Mouse (Mus musculus) cerebellum, adult (tissue): Measurements from ENCODE around the gene Brd4.
A peak's percentile ranks its signal among the peaks of the same experiment; 100 is the strongest.

Experiments used
- ATAC-seq: cut with Nextera tagmentation; 2 replicates; pipeline ENCODE4 v1.9.2; 2017; ENCODE audit warnings: mild to moderate bottlenecking, moderate library complexity, mixed read lengths; ENCODE audit not compliant: insufficient number of reproducible peaks, low FRiP score, low TSS enrichment

Gene Brd4

GRCm38 (mm10) chr17:32284262-32285137, at the start of gene Brd4:
Gene Brd4, minus strand, starts transcription at chr17:32284722.
- ATAC-seq, result peak; percentile 94

DNA sequence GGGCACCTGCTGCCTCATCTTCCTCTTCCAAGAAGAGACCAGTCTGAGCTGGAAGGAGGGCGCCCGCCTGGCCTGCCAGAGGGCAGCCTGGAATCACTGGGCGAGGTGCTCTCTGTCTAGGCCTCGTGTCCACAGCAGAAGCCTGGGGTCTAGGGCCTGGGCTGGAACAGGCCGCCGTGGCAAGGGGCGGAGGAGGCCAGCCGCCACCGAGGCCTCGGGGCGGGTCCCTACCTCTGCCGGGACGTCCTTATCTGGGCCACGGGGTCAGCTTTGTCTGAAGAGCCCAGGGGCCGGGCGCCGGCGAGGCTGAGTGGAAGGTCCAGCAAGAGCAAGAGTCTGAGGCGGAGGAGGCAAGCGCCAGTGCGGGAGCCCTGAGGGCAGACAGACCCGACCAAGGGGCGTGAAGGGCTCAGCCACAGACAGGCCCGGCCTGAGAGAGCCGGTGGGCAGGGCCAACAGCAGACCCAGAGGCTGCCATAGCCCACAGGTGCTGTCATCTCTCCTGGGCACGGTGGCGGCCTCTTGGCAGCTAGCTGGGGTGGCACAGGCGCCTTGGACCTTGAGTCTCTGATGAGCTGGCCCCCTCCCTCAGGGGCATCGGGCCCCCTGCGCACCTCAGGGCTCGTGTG, 49.3 kb upstream of the Brd4 start:
- ATAC-seq, result no peak

GRCm38 (mm10) chr17:32327501-32327900, 43.0 kb upstream of the Brd4 start:
- ATAC-seq, result no peak

DNA sequence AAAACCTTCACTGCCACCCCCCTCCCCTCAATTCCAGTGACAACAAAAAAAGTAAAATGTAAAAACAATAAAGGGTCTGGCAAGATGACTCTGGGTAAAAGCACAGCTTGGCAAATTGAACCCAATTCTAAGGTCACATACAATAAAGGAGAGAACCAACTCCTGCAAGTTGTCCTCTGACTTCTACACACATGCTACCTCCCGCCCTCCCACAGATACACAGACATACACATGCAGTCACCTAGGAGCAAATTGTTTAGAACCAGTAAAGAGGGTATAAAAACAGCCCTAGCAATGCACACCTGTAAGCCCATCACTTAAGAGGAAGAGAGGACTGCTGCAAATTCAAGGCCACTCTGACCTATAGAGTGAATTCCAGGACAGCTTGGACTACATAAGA, 38.3 kb upstream of the Brd4 start:
- no peak for ATAC-seq

- ATAC-seq, result no peak
Observed at GRCm38 (mm10) chr17:32321836-32322235, 37.3 kb upstream of the Brd4 start.

DNA sequence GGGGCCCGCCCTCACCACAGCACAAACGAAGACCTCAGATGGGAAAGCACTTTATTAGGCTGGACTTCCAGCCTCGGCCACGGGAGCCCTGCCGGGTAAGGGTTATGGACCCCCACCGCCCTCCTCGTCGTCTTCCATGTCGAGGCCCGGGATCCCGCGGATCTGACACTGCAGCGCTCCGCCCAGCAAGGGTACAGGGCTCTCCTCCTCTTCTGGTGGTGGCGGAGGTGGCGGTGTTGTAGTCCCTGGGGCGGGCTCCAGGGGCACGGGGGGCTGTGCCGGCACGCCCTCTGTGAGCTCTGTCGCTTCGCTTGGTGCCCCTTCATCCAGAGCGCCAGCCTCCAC, 36.8 kb upstream of the Brd4 start:
- peak; percentile 60; the same call in 1 of the 2 replicates for ATAC-seq

GRCm38 (mm10) chr17:32320597-32321389, 36.3 kb upstream of the Brd4 start, which contains the start of gene Akap8:
Gene Akap8, minus strand, starts transcription at chr17:32321238.
- peak; percentile 95 for ATAC-seq

GRCm38 (mm10) chr17:32319950-32320349, 35.4 kb upstream of the Brd4 start:
- no peak for ATAC-seq

DNA sequence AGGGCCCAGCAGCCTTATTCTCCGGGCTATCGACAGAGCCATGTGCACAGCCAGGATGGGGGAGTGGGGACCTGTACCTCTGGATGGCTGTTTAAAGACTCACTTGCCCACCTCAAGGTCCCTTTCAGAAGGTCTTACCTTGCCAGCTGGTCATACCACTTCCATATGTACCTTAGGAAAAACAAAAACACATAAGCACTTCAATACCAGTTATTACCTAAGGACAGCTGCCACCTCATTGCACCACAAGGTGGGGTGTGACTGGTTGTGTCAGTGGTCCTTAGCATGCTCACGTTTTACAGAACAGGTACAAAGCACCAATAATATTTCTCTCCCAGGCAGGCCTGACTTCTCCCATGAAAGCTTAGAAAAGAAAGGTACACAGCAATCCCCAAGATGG, 33.2 kb upstream of the Brd4 start:
- ATAC-seq, result no peak

DNA sequence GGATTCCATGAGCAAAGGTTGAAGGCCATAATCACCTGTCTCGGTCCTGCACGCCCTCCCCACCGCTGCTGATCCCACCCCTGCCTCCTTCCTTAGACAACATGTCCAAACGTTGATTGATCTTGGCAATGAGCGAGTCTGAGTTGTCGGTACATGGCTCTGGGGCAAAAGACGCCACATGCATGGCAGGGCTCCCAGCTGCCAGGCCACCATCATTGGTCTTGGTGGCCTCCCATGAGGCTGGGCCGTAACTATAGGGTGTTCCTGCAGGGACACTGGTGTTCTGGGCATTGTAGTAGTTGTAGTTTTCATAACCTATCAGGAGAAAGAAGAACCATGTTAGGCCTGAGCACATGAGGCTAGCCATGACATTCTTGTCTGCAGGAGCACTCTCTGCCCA, 32.5 kb upstream of the Brd4 start:
- ATAC-seq, result no peak

GRCm38 (mm10) chr17:32315560-32315959, 31.0 kb upstream of the Brd4 start:
- ATAC-seq, result no peak

DNA sequence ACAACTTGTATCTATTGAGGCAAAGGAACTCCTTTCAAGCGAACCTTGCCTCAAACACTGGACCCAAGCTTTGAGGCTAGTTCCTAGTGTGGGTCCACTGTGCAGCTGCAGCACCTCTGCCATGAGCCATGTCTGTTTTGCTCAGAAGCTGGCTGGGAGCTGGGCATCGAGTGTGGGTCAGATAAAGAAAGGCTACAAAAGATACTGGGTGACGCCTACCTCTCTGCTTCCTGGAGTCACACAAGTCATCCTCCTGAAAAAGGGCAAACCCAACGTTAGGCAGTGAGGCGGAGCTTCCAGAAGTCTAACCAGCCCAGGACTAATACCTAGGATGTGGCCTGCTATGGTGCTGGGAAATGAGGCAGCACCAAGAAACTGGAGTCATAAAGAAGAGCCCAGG, 29.4 kb upstream of the Brd4 start:
- no peak for ATAC-seq

GRCm38 (mm10) chr17:32312801-32313200, 28.3 kb upstream of the Brd4 start:
- ATAC-seq, result no peak

DNA sequence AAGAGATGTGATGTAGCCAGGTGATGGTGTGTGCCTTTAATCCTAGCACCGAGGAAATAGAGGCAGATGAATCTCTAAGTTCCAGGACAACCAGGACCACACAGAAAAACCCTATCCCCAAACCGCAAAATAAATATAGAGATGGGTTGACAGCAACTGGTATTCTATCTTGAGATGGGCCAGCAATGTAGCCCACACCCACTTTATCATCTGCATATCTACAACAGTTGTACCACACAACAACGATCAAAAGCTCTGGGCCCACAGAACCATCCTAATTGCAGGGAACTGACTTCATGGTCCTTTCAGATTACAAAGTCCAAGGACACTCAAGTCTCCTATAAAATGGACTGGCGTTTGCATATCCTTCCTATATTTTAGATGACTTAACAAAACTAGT, 23.4 kb upstream of the Brd4 start:
- no peak for ATAC-seq

DNA sequence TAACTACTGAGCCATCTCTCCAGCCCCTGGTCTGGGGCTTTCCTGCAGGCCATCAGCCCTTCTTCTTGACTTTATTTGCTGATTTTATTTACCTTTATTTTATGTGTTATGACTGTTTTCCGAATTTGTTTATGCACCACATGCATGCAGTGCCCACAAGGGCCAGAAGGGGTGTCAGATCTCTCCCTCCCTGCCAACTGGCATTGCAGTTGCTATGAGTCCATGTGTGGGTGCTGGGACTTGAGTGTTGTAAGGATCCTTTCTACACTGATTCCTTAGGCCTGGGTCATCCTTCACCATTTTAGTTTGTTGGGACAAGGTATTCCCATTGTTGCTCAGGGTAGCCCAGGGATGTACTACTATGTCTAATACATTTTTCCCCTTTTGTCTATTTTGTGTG, 13.6 kb upstream of the Brd4 start:
- no peak for ATAC-seq

- no peak for ATAC-seq
Observed at GRCm38 (mm10) chr17:32295901-32296300, 11.4 kb upstream of the Brd4 start.

DNA sequence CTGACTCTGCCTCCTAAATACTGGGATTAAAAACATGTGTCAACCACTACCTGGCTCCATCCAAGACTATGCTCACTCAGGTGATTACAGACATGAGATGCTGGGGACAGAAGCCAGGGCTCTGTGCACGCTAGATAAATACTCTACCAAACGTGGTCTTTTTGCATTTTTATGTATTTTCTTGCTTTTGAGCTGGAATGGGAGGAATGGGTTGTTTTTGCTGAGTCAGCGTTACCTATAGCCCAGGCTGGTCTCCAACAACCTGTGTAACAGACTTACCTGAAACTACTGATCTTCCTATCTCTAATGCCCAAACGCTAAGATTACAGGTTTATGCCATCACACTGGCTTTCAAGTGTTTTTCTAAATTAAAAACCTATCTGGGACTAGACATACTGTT, 10.6 kb upstream of the Brd4 start:
- no peak for ATAC-seq

DNA sequence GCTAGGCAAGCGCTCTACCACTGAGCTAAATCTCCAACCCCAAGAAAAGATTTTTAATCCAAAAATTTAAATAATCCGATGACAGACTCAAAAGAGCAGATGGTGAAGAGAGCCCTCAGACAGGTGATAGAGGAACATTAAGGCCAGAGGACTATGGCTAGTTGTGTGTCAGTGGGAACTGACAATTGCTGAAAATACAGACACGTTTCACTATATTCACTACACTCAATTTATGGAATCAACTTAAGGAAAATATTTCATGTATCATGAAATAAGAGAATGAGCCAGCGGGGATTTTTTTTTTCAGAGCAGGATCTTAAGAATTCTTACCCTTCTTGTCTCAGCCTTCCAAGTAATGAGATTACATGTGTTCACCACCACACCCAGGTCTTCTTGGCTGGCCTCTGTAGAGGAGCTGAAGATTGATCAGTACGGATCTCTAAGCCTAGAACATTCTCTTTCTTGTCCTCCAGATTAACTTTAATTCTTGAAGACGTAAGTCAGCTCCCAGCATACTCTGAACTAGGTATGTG, 682 bp upstream of the Brd4 start:
- ATAC-seq, result no peak

DNA sequence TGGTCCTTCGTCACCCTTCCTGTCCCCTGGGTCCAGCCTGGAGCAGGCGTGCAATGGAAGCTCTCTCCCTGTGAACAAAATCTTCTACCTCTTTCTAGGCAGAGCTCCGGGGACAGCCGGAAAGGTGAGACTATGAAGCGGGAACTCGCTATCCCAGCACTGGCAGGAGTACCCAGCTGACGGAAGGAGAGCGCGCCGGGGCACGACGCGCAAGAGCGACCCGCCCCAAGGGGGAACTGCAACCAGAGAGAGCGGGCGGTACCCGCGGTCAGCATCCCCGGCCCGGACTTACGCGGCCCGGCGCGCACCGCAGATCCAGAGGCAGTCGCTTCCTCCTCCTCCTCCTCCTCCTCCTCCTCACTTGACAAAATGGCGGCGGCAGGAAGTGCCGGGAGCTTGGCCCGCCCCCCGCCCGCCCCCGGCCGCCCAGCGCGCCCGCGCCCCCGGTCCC, 726 bp downstream of the Brd4 start:
- peak; percentile 10; the same call in 1 of the 2 replicates for ATAC-seq

- no peak for ATAC-seq
Observed at GRCm38 (mm10) chr17:32283341-32283740, 1.2 kb downstream of the Brd4 start.
